Mouse (Mus musculus) left cerebral cortex, adult 11 months (tissue): ENCODE measurements at regions not wholly inside any gene's neighbourhood (a gene's known extent, or its start where the extent isn't known, plus 50 kb on each side); places are given as distances from the start of the nearest gene placed in this dataset.

Experiments
- DNase-seq: peaks from one replicate; pipeline ENCODE4 v3.0.0; 2022; ENCODE audit warnings: low spot score

GRCm38 (mm10) chr10:96955776-96956448 is 339.1 kb downstream of the Btg1 start:
- no peak for DNase-seq

- DNase-seq = no peak
Measured at GRCm38 (mm10) chr10:96956449-96956834, 339.6 kb downstream of the Btg1 start.

GRCm38 (mm10) chr10:96957019-96957418 is 340.2 kb downstream of the Btg1 start:
- no peak for DNase-seq

GRCm38 (mm10) chr10:96969825-96970224 is 353.0 kb downstream of the Btg1 start:
- no peak for DNase-seq

GRCm38 (mm10) chr10:96970737-96971136 is 353.9 kb downstream of the Btg1 start:
- DNase-seq = no peak

GRCm38 (mm10) chr10:96971810-96972209 is 355.0 kb downstream of the Btg1 start:
- no peak for DNase-seq

GRCm38 (mm10) chr10:96974326-96974977 is 357.6 kb downstream of the Btg1 start:
- DNase-seq = no peak

GRCm38 (mm10) chr10:96976691-96977090 is 359.9 kb downstream of the Btg1 start:
- no peak for DNase-seq

- DNase-seq = no peak
Measured at GRCm38 (mm10) chr10:96980494-96980831, 363.7 kb downstream of the Btg1 start.

GRCm38 (mm10) chr10:96980832-96981515 is 364.2 kb downstream of the Btg1 start:
- no peak for DNase-seq

- no peak for DNase-seq
Measured at GRCm38 (mm10) chr10:96981516-96981869, 364.7 kb downstream of the Btg1 start.

GRCm38 (mm10) chr10:97000871-97001270 is 384.1 kb downstream of the Btg1 start:
- DNase-seq = no peak

- DNase-seq = no peak
Measured at GRCm38 (mm10) chr10:97008873-97009272, 392.1 kb downstream of the Btg1 start.

GRCm38 (mm10) chr10:97009859-97010258 is 393.1 kb downstream of the Btg1 start:
- DNase-seq = no peak

GRCm38 (mm10) chr10:97018641-97019040 is 401.8 kb downstream of the Btg1 start:
- DNase-seq = no peak

GRCm38 (mm10) chr10:97028776-97029175 is 412.0 kb downstream of the Btg1 start:
- DNase-seq = no peak

GRCm38 (mm10) chr10:97030996-97031395 is 414.2 kb downstream of the Btg1 start:
- DNase-seq = no peak

- DNase-seq = no peak
Measured at GRCm38 (mm10) chr10:97035371-97035786, 418.6 kb downstream of the Btg1 start.

GRCm38 (mm10) chr10:97038025-97038424 is 421.2 kb downstream of the Btg1 start:
- no peak for DNase-seq

- DNase-seq = no peak
Measured at GRCm38 (mm10) chr10:97047566-97047965, 430.8 kb downstream of the Btg1 start.

GRCm38 (mm10) chr10:97047996-97048395 is 431.2 kb downstream of the Btg1 start:
- no peak for DNase-seq

GRCm38 (mm10) chr10:97054472-97054871 is 424.9 kb upstream of the Dcn start:
- DNase-seq = no peak

GRCm38 (mm10) chr10:97061961-97062360 is 417.4 kb upstream of the Dcn start:
- DNase-seq = no peak
